Mouse (Mus musculus) ES-E14 (cell line): ENCODE results near the gene Stau1. TPM values are rescaled to one million over a fixed set of nuclear protein-coding genes. Genes with fewer than 3 reads are reported as not detected.

Source experiments
- DNase-seq: peaks from one replicate; pipeline ENCODE4 v3.0.0-alpha.2; 2013; ENCODE audit warnings: low read depth, low spot score
- H3K27ac ChIP-seq: 2 replicates; pipeline ENCODE4 v1.5.1; 2012; ENCODE audit warnings: low read depth, mild to moderate bottlenecking, low read length, moderate library complexity, mixed read lengths; ENCODE audit not compliant: poor library complexity, insufficient read depth, severe bottlenecking
- H3K36me3 ChIP-seq: 2 replicates; pipeline ENCODE4 v1.6.1; 2012; ENCODE audit warnings: mild to moderate bottlenecking, low read length, moderate library complexity, mixed read lengths; ENCODE audit not compliant: control insufficient read depth, poor library complexity, insufficient read depth, severe bottlenecking
- H3K4me1 ChIP-seq, 2 experiments: fragments of 150-350 bp in 1 of 2; sonication (generic) in 1 of 2; 2 replicates each; pipeline ENCODE4 v1.6.1; 2012; ENCODE audit warnings: low read length in 2 of 2, mild to moderate bottlenecking in 1 of 2, mixed read lengths in 1 of 2; ENCODE audit not compliant: control insufficient read depth in 2 of 2, insufficient read depth in 2 of 2, poor library complexity in 1 of 2
- H3K4me3 ChIP-seq, 2 experiments: fragments of 150-350 bp in 1 of 2; sonication (generic) in 1 of 2; 2 replicates each; pipeline ENCODE4 v1.5.1; 2012; ENCODE audit warnings: low read length in 2 of 2, low read depth in 1 of 2, mild to moderate bottlenecking in 1 of 2, mixed read lengths in 1 of 2; ENCODE audit not compliant: insufficient read depth in 1 of 2, poor library complexity in 1 of 2, severe bottlenecking in 1 of 2
- H3K9ac ChIP-seq: 2 replicates; pipeline ENCODE4 v1.6.1; 2012; ENCODE audit warnings: low read depth, mild to moderate bottlenecking, low read length, mixed read lengths; ENCODE audit not compliant: poor library complexity, insufficient read depth, severe bottlenecking
- H3K9me3 ChIP-seq: fragments of 150-350 bp; sonication (generic); 2 replicates; pipeline ENCODE4 v1.6.1; 2012; ENCODE audit warnings: low read depth, mild to moderate bottlenecking, low read length; ENCODE audit not compliant: control insufficient read depth, insufficient read depth
- CHD2 ChIP-seq: IDR thresholded peaks from 2 replicates; pipeline ENCODE4 v1.6.1; 2014; ENCODE audit warnings: mild to moderate bottlenecking, low read depth, low read length, inconsistent platforms
- HCFC1 ChIP-seq: IDR thresholded peaks from 2 replicates; pipeline ENCODE4 v1.6.1; 2012; ENCODE audit warnings: low read length, inconsistent platforms, borderline replicate concordance; ENCODE audit not compliant: insufficient read depth
- MAFK ChIP-seq: IDR thresholded peaks from 2 replicates; pipeline ENCODE4 v1.6.1; 2014; ENCODE audit warnings: mild to moderate bottlenecking, low read depth, low read length, inconsistent platforms; ENCODE audit not compliant: insufficient read depth
- ZC3H11A ChIP-seq: IDR thresholded peaks from 2 replicates; pipeline ENCODE4 v1.6.1; 2012; ENCODE audit warnings: low read depth, mild to moderate bottlenecking, inconsistent platforms, low read length, borderline replicate concordance
- ZNF384 ChIP-seq: IDR thresholded peaks from 2 replicates; pipeline ENCODE4 v1.6.1; 2012; ENCODE audit warnings: low read depth, low read length, inconsistent platforms
- in situ Hi-C, 2 experiments: fragments of 600-800 bp; cut with MboI; formaldehyde crosslinking; loops; one replicate each; pipeline ENCODE4 v1.15.1; 2025; ENCODE audit warnings: low sequenced_read_pairs in 2 of 2, inconsistent platforms in 1 of 2; ENCODE audit not compliant: unreplicated experiment in 2 of 2
- total RNA-seq: library from RNA; depleted of rRNA; stranded (reverse); fragments of 300-350 nt; gene quantifications from 2 replicates; pipeline ENCODE4 v1.2.3, GENCODE M21; 2012

Gene Stau1
- total RNA-seq, 1 experiment: 24.1 TPM

- H3K27ac ChIP-seq: no peak overlapping the region
- DNase-seq: no peak
Observed at GRCm38 (mm10) chr2:167007001-167007491, 10.9 kb upstream of the Stau1 start.

DNA sequence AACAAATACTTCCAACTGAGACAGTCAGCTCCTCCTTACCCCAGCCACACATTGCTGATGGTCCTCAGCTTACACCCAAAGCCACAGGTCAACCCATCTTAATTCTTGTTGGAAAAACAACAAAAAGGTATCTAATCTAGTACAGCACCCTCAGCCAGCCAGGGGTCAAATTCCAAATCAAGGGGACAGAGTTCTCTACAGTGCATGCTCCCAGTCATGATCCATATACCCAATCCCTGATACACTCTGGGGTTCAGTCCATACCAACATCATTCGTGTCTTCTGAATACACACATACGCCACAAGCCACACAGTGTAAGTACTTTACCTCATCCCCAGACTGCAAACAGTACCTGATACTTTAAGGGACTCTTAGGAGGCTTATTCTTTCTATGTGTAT, 10.3 kb upstream of the Stau1 start:
- in situ Hi-C loops: no loop called here
- Histone ChIP-seq H3K4me1 (peaks cover 0 to 3% of the 10 kb centered on the region in 2 experiments; a peak in 1 of 4 replicates), H3K4me3 (no peak overlapping the region), H3K9ac (no peak overlapping the region), H3K9me3 (no peaks in the 10 kb centered on the region), H3K27ac (no peak overlapping the region), H3K36me3 (no peaks in the 10 kb centered on the region)
- DNase-seq: no peak
- TF ChIP-seq ZC3H11A (no peak), HCFC1 (no peak), ZNF384 (no peak), CHD2 (no peak), MAFK (no peak)

More at GRCm38 (mm10) chr2:167007001-167007491, 10.9 kb upstream of the Stau1 start:
- no peaks in the 10 kb centered on the region for H3K36me3 ChIP-seq
- no peak overlapping the region for H3K9ac ChIP-seq
- in situ Hi-C loops: no loop called here
- H3K4me3 ChIP-seq: no peak overlapping the region
- peaks cover 0 to 3% of the 10 kb centered on the region in 2 experiments; a peak in 1 of 4 replicates for H3K4me1 ChIP-seq
- TF ChIP-seq CHD2 (no peak), ZNF384 (no peak)
- no peaks in the 10 kb centered on the region for H3K9me3 ChIP-seq

DNA sequence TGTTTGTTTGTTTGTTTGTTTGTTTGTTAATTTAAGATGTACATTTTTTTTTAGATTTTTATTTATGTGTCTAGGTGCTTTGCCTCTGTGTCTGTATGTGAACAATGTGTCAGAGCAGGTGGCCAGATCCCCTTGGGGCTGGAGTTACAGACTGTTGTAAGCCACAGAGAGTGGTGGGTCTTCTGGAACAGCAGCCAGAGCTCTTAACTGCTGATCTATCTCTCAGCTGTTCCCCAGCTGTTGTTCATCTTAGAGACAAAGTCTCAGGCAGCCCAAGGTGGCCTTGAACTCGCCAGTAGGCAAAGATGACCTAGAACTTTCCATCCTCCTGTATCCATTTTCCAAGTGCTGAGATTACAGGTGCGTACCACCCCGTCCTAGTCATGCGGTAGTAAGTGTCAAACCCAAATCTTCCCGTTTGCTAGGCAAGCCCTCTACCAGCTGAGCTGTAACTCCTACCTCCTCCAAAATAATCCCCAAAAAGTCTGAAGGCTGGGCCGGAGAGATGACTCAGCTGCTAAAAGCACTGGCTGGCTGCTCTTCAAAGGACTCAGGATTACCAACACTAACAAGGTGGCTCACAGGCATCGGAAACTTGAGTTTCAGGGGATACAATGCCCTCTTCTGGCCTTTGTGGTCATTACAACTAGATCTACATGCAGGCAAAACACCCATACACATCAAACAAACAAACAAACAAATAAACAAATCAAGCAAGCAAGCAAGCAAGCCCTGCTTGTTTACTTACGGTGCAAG, 8.2 kb upstream of the Stau1 start:
- H3K9ac ChIP-seq: no peak overlapping the region
- TF ChIP-seq MAFK (0 out of 2 replicates have a peak, but pooled peaks have one; percentile 14), ZC3H11A (no peak), CHD2 (no peak), ZNF384 (no peak), HCFC1 (no peak)
- H3K27ac ChIP-seq: no peak overlapping the region
- no peaks in the 10 kb centered on the region for H3K9me3 ChIP-seq
- peak; percentile 76 for DNase-seq
- H3K4me1 ChIP-seq: peaks cover 0 to 3% of the 10 kb centered on the region in 2 experiments; a peak in 1 of 4 replicates
- in situ Hi-C loops: no loop called here
- H3K36me3 ChIP-seq: no peaks in the 10 kb centered on the region
- H3K4me3 ChIP-seq: no peak overlapping the region

DNA sequence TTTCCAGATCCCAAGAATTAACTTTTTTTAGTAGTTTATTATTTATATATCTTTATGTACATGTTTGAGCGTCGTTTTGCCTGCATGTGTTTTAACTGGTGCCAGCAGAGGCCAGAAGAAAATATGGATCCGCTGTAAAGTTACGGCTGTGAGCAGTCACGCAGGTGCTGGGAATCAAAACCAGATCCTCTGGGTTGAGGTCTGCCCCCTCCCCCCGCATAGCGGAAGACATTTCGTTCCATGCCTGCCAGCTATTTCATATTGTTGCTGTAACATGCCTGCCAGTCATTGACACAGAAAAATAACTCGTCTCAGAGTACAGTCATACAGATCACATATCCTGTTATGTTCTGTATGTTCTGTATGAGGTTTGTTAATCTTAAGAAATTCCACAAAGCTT, 5.4 kb upstream of the Stau1 start:
- Histone ChIP-seq H3K27ac (no peak overlapping the region), H3K4me3 (no peak overlapping the region), H3K4me1 (peaks cover 0 to 3% of the 10 kb centered on the region in 2 experiments; a peak in 1 of 4 replicates), H3K9ac (no peak overlapping the region), H3K9me3 (no peaks in the 10 kb centered on the region), H3K36me3 (no peaks in the 10 kb centered on the region)
- in situ Hi-C loops: no loop called here
- DNase-seq: no peak
- TF ChIP-seq CHD2: no peak
- no peak for TF ChIP-seq ZC3H11A
- TF ChIP-seq MAFK: no peak
- no peak for TF ChIP-seq HCFC1
- no peak for TF ChIP-seq ZNF384
